Mouse (Mus musculus) T-helper 2 cell (primary cell): ENCODE data around the gene Auts2.

Experiments used
- in situ Hi-C: fragments of 300-600 bp; cut with MboI, MseI; formaldehyde crosslinking; loops from one replicate; pipeline ENCODE4 v1.15.1; 2025; ENCODE audit warnings: high pct_unique_total_duplicates

Gene Auts2

DNA sequence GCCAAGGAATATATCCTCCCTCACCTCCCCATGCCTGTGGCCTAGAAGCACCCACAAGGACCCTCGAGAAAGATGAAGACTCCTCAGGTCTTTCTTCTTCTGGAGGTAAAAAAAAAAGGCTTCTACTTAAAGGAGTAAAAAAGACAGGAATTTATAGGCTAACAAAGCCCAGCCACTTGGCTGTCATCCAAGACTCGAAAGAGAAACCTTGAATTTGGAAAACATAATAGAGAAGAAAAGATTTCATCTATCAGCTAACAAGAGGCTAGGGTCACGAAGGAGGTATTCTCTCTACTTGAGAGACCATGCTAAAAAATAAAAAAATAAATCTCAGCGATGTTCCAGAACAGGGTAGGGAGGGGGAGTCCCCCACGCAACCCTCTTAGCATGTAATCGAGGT is 793.9 kb downstream of the Auts2 start:
- in situ Hi-C loops: no loop called here

DNA sequence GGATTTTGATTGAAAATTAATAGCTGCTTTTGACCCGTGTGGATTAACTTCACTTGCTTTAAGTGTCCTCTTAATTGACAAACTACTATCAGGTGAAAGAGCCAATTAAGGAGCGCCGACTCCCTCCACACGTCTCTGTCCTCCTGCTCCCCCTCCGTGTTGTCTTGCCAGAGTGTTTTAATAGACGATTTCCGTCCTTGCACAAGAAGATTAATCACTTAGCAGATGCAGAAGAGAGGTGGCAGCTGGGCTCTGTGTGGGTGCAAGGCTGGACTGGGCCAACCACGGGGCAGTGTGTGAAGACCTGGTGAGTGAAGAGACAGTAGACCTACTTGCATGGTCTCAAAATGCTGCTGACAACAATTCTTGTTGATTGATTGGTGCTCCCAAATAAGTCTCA is 800.1 kb downstream of the Auts2 start:
- in situ Hi-C loops: no loop called here

DNA sequence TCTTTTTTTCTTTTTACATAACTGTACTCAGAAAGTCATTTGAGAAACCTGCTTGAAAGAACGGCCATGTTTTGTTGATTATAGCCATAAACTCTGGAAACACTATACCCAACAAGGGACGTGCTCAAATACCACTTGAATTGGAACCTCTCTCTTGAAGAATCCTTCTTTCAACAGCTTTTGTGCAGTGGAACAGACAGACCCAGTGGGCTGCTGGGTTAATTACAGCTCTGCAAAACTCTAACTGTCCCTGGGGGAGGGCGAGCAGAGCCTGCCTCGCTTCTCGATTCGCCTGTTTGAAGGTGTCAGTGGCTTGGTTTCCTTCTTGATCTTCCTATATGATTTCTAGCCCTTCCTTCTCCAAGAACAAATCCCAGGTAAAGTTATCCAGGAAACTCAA is 805.7 kb downstream of the Auts2 start:
- in situ Hi-C loops: no loop called here

DNA sequence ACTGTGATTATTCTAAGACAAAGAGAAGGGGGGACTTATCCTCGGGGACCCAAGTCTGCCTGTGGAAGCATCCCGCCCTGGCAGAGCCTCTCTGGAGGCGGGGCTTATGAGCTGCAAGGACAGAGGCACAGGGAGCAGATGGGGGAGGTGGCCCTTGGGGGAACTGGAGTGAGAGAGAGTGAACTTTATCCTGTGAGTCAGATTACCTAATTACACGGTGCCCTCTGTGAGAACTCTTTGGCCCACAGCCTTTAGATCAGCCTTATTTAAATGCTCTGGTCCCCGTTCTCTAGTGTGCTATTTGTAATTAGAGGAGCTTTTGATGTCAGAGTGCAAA is 809.9 kb downstream of the Auts2 start:
- in situ Hi-C loops: no loop called here

DNA sequence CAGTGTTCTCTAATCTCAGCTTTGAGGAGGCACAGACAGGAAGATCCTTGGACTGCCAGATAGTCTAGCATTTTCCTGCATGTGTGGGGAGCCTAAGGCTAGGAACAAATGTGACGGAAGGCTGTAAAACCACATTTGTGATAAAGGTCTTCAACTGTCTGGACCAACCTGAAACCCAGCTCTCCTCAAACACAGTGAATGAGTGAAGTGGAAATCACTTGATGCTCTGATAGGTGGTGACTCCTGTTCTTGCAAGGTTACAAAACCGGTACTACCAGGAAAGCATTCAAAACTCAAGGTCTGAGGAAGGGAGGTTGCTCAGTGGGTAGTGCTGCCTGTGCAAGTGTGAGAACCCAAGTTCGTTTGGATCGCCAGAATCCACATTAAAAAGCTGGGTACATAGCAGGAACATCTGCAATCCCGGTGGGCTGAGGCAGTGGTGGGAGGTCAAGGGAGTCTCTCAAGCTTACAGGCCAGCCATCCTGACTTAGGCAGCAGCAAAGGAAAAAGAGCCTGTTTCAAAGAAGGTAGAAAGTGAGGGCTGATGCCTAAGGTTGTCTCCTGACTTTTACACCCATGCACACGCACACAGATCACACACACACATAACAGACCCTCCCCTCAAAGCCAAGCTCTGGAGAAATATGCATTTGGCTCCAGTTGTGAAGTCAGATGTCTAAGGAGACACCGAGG is 810.4 kb downstream of the Auts2 start:
- in situ Hi-C loops: no loop called here

DNA sequence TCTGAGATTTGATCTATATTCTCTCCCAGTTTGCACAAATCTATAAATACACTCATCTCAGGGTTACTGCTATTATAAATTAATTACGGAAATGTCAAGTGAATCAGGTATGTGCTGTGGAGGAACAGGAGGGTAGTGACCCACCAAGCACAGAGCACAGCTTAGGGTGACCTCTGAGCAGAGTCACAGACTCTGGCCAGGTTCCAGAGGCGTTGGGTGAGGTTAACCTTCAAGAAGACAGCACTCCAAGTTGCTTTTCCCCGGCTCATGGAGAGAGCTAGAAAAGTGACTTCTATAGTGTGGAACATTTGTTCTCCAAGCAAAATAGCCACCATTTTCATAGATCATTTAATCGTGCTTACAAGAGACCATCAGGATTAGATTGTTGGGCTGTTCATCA is 813.7 kb downstream of the Auts2 start:
- in situ Hi-C loops: no loop called here

DNA sequence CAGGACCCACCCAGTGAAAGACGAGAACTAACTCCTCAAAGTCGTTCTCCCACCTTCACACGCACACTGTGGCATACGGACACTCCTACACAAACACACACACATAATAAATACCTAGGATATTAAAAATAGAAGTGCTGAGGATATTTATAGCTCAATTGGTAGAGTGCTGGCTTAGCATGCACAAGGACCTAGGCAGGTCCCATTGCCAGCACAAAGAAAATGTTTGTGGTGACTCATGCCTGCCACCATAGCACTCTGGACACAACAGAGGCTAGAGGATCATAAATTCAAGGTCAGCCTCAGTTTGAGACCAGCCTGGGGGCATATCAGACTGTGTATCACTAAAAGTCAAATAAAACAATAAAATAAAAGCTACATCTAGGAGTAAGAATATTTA is 815.2 kb downstream of the Auts2 start:
- in situ Hi-C loops: no loop called here

DNA sequence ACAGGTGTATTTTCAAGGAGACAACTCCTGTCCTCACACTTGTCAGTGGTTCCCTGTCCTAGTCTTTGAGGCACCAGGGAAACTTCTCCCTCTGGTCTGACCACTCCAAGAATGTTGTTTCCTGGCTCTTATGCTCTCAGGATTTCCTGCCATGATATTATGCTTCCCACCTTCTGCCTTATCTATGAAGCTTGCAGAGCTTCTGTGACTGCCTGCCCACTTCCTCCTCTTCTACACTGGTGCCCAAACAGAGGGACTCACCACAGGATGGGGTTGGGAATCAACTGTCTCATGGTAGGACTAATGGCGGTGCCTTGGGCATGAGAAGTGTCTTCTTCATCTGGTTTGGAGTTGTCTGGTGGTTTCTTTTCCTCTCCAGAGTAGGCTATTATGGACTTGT is 818.6 kb downstream of the Auts2 start:
- in situ Hi-C loops: no loop called here

DNA sequence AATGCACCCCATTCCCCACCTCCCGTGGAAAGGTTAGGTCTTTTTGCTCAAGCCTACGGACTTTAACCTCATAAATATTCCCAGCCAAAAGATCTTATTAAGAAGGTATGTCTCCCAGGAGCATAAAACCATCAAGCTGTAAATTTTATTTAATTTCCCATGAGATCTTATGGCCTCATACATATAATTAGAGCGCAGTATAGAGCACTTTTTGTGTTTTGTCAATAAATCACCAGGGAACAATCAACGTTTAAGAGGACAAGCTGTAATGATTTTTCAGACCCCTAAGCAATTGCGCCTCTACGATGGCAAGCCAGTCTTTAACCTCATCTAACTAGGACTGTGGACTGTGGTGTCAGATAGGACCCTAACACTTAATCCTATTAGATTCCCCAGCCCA is 820.4 kb downstream of the Auts2 start:
- in situ Hi-C loops: no loop called here

DNA sequence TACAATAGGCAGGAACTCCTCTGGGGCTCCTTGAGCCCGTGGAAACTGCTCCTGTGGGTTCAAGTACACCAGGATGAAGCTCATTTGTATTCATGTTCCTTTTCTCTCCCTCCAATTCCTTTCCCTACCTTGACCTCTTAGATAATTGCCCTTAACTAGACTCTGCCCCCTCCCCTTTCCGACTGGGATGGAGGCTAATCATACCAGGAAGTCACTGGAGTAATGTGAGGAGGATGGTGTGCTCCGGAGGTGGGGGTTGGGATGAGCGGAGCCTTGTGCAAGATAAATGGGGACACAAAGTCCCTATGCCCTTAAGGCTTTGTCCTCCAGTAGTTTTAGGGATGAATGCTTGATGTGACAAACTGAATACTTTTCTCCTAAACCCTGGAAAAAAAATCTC is 820.8 kb downstream of the Auts2 start:
- in situ Hi-C loops: no loop called here

DNA sequence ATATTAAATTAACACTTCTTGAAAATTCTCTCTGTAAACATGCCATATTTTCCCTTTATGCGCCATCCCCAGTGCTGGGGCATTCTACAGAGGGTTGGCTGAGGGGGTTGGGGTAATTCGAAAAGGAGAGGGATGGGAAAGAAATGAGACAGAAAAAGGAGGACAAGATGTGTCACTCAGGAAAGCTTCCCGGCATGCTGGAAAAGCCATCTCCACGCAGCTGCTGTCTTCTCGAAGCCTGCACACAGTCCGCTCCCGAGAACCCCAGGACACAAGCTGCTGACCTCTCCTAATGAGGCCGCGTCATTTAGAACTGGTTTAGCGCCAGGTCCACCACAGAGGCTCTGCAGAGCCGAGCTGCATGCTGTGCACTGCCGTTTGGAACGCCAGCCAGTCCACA is 825.1 kb downstream of the Auts2 start:
- in situ Hi-C loops: no loop called here

DNA sequence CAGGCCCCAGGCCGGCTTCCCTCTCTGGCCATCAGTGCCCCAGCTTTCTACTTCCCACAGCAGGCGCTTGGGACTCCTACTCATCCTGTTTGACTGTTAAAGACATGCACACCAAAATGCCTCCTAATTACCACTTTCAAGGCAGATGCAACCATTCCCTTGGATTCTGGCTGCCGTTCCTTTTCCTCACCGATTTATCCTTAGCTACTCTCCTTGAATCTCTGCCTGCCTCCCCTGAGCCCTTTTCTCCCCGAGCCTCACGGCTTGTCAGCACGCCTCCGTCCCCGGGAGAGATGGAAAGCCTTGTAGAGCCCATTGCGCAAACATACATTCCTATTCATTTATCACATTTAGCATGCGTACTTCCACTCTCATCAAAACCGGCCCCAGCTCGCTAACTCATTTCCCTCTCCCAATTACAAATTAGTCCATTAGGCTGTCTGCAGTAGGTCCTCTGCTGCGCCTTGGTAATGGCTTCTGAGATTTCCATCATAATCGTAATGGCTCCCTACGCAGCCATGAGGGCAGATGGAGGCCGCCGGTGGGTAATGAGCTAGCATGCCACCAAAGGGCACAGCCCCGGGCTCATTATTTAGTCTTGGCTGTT is 825.7 kb downstream of the Auts2 start:
- in situ Hi-C loops: no loop called here

DNA sequence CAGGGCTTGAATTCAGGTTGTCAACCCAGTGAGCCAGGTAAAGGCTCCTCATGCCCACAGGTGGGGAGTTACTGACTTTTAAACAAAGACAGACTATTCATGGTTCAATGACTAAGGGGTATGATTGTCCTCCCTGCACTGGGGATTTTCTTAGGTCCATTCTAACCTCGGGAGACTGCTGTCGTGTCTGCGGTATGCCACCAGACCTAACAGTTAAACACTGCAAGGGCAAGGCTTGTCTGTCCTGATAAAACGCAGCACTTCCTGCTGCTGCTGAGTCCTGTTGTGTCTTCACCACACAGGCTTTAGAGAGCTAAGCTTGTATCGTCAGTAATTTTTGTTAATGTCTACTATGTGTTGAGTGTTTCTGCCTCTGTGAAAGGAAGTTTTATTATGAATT is 828.2 kb downstream of the Auts2 start:
- in situ Hi-C loops: no loop called here

DNA sequence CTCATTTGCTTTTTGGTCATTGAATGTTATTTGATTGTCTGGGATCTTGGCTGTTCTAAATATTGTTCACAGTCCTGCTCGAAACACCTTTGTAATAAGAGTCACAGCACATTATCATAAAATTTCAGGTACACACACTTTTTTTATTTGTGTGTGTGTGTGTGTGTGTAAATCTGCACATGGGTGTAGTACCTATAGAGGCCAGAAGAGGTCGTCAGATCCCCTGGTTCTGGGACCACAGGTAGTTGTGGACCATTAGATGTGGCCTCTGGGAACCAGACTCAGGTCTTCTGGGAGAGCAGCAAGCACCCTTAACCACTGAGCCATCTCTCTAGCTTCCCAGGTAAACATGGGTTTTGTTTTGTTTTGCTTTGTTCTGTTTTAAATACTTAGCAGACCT is 830.7 kb downstream of the Auts2 start:
- in situ Hi-C loops: no loop called here

DNA sequence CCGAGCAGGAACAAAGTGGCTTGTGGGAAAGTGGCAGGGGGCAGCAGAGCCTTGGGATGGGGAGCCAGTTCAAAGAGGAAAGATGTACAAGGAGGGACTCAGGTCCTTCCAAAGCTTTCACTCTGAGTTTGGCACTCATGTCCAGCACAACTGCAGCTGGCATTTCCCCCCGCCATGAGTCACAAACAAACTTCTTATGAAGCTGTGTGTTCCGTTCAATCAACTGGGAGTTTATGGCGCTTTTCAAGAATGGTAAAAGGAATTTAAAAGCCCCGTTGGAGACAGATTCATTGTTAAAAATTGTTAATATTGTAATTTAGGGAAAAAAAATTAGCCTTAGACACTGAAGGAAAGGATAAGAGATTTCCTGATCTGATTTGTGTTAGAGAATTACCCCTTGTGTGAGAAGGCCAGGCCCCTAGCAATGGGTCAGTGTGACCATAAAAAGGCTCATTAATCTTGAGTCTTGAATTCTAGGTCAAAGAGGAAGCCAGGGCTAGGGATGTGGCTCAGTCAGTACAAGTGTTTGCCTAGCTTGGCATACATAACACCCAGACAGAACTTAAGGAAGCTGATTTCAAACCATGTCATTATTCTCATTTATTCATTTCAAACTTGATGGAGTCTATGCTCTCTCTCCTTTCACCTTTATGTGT is 831.5 kb downstream of the Auts2 start:
- in situ Hi-C loops: no loop called here

DNA sequence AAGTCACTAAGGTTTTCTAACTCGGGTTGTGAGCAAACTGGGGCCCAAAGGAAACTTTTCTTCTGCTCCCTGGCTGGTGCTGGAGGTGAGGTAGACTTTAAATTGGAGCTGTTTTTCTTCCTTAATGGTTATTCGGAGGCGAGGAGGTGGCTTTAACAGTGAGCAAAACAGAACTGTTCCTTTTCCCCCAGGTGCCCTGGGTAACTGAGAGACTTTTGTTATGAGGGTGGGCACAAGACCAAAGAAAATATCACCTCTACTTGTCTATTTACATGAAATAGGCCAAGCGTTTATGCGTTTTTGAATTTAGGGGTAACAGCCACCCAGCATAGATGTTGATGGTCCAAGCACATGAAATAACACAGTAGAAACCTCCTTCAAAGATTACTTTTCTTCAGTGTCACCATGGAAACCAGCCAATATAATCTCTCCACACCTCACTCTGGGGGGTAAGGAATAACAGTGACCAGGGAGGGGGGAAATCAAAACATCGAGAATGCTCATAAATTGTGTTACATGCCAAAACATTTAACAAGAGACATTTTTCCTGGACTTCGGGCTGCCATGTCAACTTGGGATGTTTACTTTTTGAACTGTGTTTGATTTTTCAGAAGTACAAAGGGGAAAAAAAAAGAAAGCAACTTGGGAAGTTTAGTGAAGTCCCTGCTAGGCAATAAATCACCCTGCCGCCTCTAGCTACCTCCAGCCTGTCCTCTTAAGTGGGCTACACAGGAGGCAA is 832.2 kb downstream of the Auts2 start:
- in situ Hi-C loops: no loop called here

DNA sequence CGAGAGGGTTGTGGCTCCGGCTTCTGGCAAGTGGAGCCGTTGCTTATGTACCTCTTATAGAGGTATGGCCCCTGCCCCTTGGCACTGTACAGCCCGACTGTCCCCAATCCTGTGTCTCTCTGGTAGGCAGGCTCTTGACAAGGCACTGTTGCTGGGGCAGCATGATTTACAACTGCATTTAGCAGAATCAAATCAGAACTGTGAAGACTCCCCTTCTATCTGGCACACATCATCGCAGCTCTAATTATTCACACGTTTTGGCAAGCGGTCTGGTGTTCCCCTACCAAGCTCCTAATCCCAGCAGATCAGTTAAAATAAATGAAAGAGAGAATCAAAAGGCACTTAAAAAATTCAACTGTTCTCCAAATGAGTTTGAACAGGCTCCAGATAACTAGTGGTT is 835.7 kb downstream of the Auts2 start:
- in situ Hi-C loops: no loop called here

DNA sequence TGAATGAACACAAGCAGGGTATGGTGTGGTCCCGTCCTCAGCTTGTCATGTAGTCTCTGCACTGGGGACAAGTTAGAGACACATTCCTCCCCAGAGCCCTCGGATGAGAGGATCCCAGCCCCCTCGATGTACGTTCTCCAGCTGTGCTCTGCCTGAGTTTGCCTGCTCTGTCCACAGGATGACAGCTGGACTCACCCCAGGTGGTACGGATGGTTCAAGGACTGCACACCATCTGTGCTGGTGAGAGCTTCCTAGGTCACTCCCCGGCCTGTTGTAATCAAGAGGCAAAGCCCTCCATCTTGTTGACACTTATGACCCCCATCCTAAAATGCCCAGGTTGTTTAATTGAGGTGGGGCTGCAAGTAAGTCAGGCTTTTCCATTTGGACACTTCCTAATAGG is 839.4 kb downstream of the Auts2 start:
- in situ Hi-C loops: no loop called here

DNA sequence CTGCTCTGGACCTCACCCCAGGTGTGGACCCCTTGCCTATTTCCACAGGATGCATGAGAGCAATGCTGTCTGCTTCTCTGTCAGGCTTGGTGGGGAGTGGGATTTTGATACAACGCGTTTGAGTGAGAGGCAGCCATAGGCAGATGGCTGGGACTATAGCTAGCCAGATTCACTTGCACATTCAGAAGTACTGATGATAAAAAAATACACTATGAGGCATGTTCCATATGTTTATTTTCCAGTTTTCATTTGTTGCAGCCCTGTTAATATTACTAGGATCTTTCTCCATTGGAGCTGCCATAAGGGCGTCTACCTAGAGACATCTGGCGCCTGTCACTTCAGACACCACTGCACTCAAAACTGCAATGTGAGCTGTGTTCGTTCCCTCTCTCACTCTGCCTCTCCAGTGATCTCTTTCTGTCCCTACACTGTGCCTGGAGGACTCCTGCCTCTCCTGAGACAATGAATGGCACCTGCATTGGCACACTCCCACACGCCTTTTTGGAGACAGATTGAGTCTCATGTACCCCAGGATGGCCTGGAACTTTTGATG is 840.2 kb downstream of the Auts2 start:
- in situ Hi-C loops: no loop called here

DNA sequence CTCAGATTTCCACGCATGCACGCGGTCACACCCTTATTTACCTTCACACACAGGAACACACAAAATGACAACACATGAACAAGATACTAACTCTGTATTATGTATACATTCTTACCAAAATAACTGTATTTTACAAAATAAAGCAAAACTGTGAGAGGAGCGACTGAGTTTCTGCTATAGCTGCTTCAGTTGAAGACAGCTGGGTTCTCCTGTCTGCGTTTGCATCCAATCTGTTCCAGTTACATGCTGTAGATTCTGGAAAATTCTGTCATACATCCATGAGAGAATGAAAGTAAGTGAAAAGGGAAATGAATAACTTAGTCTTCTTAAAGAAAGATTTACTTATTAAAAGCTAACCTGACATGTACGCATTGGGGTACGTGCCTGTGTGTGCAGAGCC is 844.2 kb downstream of the Auts2 start:
- in situ Hi-C loops: no loop called here

DNA sequence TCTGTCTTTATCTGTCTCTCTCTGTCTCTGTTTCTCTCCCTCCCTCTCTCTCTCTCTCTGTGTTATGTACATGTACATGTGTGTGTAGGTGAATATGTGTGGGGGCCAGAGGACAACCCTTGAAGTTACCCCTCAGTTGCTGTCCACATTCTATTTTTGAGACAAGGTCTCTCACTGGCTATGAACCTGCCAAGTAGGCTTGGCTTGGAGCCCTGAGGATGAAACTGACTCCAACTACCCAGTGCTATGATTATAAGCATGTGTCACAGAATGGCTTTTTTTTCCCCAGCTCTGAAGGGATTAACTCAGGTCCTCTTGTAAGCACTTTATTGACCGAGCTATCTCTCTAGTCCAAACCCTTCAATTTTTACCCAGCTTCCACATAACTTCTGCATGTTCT is 852.4 kb downstream of the Auts2 start:
- in situ Hi-C loops: no loop called here

DNA sequence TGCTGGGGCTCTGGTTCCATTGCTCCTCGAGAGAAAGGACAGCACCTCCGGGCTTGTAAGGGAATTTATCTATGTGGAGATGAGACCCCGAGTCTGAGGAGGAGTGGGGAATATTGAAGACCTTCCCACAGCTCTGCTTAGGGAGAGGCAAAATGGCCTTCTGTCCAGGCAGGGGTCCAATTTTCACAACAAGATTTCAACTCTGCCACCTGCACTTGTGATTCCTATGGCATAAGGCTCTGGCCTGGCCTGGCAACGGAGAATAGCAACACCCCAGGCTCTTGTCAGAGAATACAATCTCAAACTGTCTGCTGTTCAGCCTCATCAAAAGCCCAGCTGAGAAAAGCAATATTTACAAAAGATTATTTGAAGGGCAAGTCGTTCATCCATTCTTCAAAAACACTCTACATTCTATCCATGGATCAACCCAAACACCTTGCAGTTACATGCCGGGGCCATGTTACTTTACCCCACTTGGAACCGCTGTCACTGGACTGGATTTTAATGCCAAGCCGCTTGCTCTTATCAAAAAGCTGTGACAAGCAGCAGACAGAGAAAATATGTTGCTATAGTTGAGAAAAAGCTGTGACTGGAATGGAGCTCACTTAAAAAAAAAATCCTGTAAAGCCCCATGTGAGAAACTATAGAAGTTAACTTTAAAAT is 856.1 kb downstream of the Auts2 start:
- in situ Hi-C loops: no loop called here
